Mouse (Mus musculus): ENCODE data around the gene Olig1. TPM values are rescaled to one million over a fixed set of nuclear protein-coding genes. Genes with fewer than 3 reads are reported as not detected.

Gene Olig1
- 0.10 TPM in 1 of 2 replicates, not detected in the other for polyA plus RNA-seq (2012)

DNA sequence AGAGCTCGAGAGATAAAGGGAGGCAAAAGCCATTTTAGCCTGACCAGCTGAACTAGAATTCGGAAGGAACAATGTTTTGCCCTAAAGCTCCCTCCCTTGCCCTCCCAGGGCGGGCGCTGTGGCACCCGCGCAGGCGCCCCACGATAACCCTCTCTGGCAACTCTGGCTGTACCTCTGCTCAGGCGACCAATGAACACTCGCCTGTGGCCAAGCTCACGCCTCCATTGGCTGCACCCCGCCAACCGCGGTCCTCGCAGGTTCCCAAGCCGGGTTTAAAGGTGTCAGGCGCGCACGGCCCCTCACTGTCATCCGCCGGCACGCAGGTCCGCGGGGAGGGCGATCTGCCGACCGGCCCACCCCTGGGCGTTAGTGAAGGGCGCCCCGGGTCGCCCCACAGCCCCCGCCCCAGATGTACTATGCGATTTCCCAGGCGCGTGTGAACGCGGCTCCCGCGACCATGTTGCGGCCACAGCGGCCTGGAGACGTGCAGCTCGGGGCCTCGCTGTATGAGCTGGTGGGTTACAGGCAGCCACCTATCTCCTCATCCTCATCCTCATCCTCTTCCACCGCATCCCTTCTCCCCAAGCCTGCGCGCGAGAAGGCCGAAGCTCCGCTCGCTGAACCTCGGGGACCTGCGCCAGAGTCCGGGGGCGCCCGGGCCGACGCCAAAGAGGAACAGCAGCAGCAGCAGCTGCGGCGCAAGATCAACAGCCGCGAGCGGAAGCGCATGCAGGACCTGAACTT, at the start of gene Olig1:
Olig1 (plus strand) TSS at position 305 of the 744 bp plus-strand sequence.

DNA sequence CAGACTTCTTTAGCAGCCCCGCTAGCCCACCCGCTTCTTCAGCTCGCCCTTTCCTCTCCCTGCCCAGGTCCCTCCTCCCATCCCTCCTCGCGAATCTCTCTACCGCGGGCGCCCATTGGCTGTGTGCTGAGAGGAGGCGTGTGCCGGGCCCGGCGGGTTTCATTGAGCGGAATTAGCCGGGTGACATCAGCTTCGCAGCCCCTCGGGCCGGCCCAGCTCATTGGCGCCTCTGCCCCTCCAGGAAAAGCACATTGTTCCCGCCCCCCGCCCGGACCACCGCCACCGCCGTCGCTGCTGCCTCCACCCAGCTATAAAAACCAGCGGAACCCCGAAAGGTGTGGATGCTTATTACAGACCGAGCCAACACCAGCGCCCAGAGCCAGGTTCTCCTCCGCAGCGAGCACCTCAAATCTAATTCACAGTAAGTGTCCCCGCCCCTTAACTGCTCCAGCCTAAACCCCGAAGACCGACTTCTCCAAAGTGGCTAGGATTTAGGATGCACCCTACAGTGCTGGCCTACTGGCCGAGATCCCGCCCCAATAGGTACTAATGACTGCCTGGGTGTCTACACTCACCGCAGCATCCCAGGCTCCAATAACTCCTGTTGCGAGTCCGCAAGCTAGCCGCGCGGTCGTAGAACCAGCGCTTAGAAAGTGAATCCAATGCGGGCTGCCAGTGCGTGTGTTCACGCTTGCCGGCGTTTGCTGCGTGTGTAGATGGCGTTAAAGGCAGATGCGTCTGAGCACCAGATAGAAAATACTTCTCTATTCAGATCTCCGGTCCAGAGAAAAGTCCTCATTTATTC, 44.1 kb upstream of the Olig1 start, which contains the start of gene Olig2:
Olig2 (plus strand) TSS at position 225 of the 805 bp plus-strand sequence.

Other genes with a start within 250 kb of the Olig1 start
- gene Paxbp1, start 225.2 kb upstream of the Olig1 start, polyA plus RNA-seq (2012), result 38.9 and 65.1 TPM in 2 replicates
- gene 4932438H23Rik, start 174.7 kb upstream of the Olig1 start, polyA plus RNA-seq (2012), result 0.10 TPM in 1 of 2 replicates, not detected in the other
- 0.02 TPM in 1 of 2 replicates, not detected in the other for gene Olig2, start 44.3 kb upstream of the Olig1 start, polyA plus RNA-seq (2012)
- 68.8 and 86.3 TPM in 2 replicates for gene Ifnar2, start 103.0 kb downstream of the Olig1 start, polyA plus RNA-seq (2012)
- not detected in 2 replicates for gene Gm21970, start 121.9 kb downstream of the Olig1 start, polyA plus RNA-seq (2012)
- gene Il10rb, start 136.4 kb downstream of the Olig1 start, polyA plus RNA-seq (2012), result 8.7 and 10.8 TPM in 2 replicates
- 10.3 and 12.5 TPM in 2 replicates for gene Ifnar1, start 215.5 kb downstream of the Olig1 start, polyA plus RNA-seq (2012)